Mouse (Mus musculus): ENCODE measurements around the gene Tfb2m. TPM values are rescaled to one million over a fixed set of nuclear protein-coding genes. Genes with fewer than 3 reads are reported as not detected.

Gene Tfb2m
- total RNA-seq, 1 experiment from 2014 or later: 57.2 TPM

GRCm38 (mm10) chr1:179502565-179502964, 43.5 kb downstream of the Tfb2m start:
- DNase-seq: peak; percentile 15

- no peak for DNase-seq
Observed at GRCm38 (mm10) chr1:179499257-179499656, 46.8 kb downstream of the Tfb2m start.

DNA sequence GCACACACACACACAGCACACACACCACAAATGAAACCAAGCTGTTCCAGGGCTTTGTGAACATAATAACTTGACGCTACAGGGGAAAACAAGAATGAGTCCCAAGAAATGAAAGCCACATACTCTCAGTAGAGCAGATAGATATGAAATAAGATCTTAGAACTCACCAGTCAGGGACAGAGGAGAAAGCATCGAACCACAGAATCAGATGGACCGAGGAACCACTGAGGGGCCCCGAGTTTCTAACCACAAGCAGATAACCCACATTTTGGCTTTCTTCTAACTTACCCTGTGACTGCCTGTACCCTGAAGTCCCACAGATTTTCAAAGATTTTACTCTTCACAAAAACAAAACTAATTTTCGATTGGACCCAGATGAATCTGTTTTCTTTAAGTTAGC, 53.2 kb downstream of the Tfb2m start:
- DNase-seq: no peak

DNA sequence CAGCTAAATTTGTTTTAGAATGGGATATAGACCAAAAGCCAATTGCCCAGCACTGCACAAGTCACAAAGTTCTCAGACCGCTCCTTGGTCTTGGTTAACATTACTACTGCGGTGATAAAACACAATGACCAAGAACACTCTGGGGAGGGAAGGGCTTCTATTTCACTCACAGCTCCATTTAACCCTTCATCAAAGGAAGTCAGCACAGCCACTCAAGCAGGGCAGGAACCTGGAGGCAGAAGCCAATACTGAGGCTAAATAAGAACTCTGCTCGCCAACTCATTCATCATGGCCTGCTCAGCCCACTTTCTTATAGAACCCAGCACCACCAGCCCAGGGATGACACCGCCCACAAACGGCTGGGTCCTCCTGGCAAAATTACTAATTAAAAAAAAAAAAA, 57.5 kb downstream of the Tfb2m start:
- DNase-seq: no peak

- no peak for DNase-seq
Observed at GRCm38 (mm10) chr1:179487990-179488389, 58.1 kb downstream of the Tfb2m start.

DNA sequence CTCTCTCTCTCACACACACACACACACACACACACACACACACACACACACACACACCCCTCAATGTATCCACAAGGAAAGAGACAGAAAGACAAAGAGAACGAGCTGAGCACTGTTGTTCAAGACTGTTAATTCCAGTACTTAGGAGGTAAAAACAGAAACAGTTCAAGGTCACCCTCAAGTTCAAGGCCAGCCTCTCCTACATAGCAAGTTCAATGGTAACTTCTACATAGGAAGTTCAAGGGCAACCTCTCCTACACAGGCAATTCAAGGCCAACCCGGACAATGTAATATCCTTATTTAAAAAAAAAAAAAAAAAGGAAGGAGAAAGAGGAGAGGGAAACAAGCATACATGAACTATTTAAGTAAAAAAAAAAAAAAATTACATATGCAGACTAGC, 58.8 kb downstream of the Tfb2m start:
- DNase-seq: no peak

- DNase-seq: no peak
Observed at GRCm38 (mm10) chr1:179485784-179486540, 60.1 kb downstream of the Tfb2m start.

GRCm38 (mm10) chr1:179480862-179481261, 65.2 kb downstream of the Tfb2m start:
- no peak for DNase-seq

Other genes with a start within 250 kb of the Tfb2m start
- 6.5 and 7.3 TPM in 2 replicates for gene Smyd3, start 28.2 kb downstream of the Tfb2m start, total RNA-seq (2021)
- gene Cnst, start 103 bp upstream of the Tfb2m start, total RNA-seq (2021): 40.4 and 49.6 TPM in 2 replicates
- 29.0 and 33.3 TPM in 2 replicates for gene Sccpdh, start 121.9 kb upstream of the Tfb2m start, total RNA-seq (2021)
- 0.15 TPM in 1 of 2 replicates, not detected in the other for gene Kif28, start 199.0 kb upstream of the Tfb2m start, total RNA-seq (2021)